Mouse (Mus musculus): ENCODE data around the gene Nkap. TPM values are rescaled to one million over a fixed set of nuclear protein-coding genes. Genes with fewer than 3 reads are reported as not detected.
"Not testable (repeated sequence)": the region's sequence is repeated elsewhere in the genome, so short reads cannot be mapped to it uniquely, and the experiment has no call there.

The Nkap gene
- polyA plus RNA-seq, 1 experiment, result 3.2 TPM

- Histone ChIP-seq H3K27me3 (ENCODE audit: control insufficient read depth, insufficient read depth, insufficient read length) (no peaks in the 10 kb centered on the region), H3K79me2 (ENCODE audit: control insufficient read depth, insufficient read depth) (no peaks in the 10 kb centered on the region), H3K4me3 (ENCODE audit: insufficient read depth, poor library complexity, severe bottlenecking) (no peak overlapping the region), H3K36me3 (ENCODE audit: control insufficient read depth, insufficient read depth) (no peaks in the 10 kb centered on the region), H3ac (ENCODE audit: control insufficient read depth, insufficient read length, low read depth) (no peak overlapping the region), H3K79me3 (ENCODE audit: low read depth) (no peaks in the 10 kb centered on the region)
- TF ChIP-seq FOSL1 (IDR thresholded peaks at IDR 0.05; ENCODE audit: insufficient read depth, low read length, poor library complexity, severe bottlenecking) (no peak), USF1 (IDR thresholded peaks at IDR 0.05; ENCODE audit: low read depth) (no peak), CEBPB (IDR thresholded peaks at IDR 0.05; ENCODE audit: low read depth) (no peak), CTCF (IDR thresholded peaks at IDR 0.05; ENCODE audit: control insufficient read depth, insufficient read depth, insufficient read length) (no peak), MYOD1 (IDR thresholded peaks at IDR 0.05; ENCODE audit: control insufficient read depth, insufficient read length, low read depth) (no peak)
Observed at GRCm38 (mm10) chrX:37157839-37158238, 31.2 kb downstream of the Nkap start.

- Histone ChIP-seq H3K4me3 (ENCODE audit: insufficient read depth, poor library complexity, severe bottlenecking) (no peak overlapping the region), H3K79me3 (ENCODE audit: low read depth) (no peaks in the 10 kb centered on the region), H3K36me3 (ENCODE audit: control insufficient read depth, insufficient read depth) (no peaks in the 10 kb centered on the region), H3K79me2 (ENCODE audit: control insufficient read depth, insufficient read depth) (no peaks in the 10 kb centered on the region), H3K27me3 (ENCODE audit: control insufficient read depth, insufficient read depth, insufficient read length) (no peaks in the 10 kb centered on the region), H3ac (ENCODE audit: control insufficient read depth, insufficient read length, low read depth) (no peak overlapping the region)
- TF ChIP-seq CEBPB (IDR thresholded peaks at IDR 0.05; ENCODE audit: low read depth) (no peak), MYOD1 (IDR thresholded peaks at IDR 0.05; ENCODE audit: control insufficient read depth, insufficient read length, low read depth) (no peak), MYOG (IDR thresholded peaks at IDR 0.05; ENCODE audit: control insufficient read depth, extremely low read depth, insufficient read length) (no peak), CTCF (IDR thresholded peaks at IDR 0.05; ENCODE audit: control insufficient read depth, insufficient read depth, insufficient read length) (no peak), MAX (IDR thresholded peaks at IDR 0.05) (no peak), FOSL1 (IDR thresholded peaks at IDR 0.05; ENCODE audit: insufficient read depth, low read length, poor library complexity, severe bottlenecking) (no peak), USF1 (IDR thresholded peaks at IDR 0.05; ENCODE audit: low read depth) (no peak)
Observed at GRCm38 (mm10) chrX:37161169-37161568, 34.6 kb downstream of the Nkap start.

- no peaks in the 10 kb centered on the region for H3K79me2 ChIP-seq (ENCODE audit: control insufficient read depth, insufficient read depth)
- TF ChIP-seq MYOG (IDR thresholded peaks at IDR 0.05; ENCODE audit: control insufficient read depth, extremely low read depth, insufficient read length) (no peak), MYOD1 (IDR thresholded peaks at IDR 0.05; ENCODE audit: control insufficient read depth, insufficient read length, low read depth) (no peak), FOSL1 (IDR thresholded peaks at IDR 0.05; ENCODE audit: insufficient read depth, low read length, poor library complexity, severe bottlenecking) (no peak), CEBPB (IDR thresholded peaks at IDR 0.05; ENCODE audit: low read depth) (no peak)
- no peak overlapping the region for H3ac ChIP-seq (ENCODE audit: control insufficient read depth, insufficient read length, low read depth)
- H3K79me3 ChIP-seq (ENCODE audit: low read depth), result no peaks in the 10 kb centered on the region
- H3K36me3 ChIP-seq (ENCODE audit: control insufficient read depth, insufficient read depth), result no peaks in the 10 kb centered on the region
- no peaks in the 10 kb centered on the region for H3K27me3 ChIP-seq (ENCODE audit: control insufficient read depth, insufficient read depth, insufficient read length)
- no peak overlapping the region for H3K4me3 ChIP-seq (ENCODE audit: insufficient read depth, poor library complexity, severe bottlenecking)
Observed at GRCm38 (mm10) chrX:37163115-37163514, 36.5 kb downstream of the Nkap start.

- Histone ChIP-seq H3ac (ENCODE audit: control insufficient read depth, insufficient read length, low read depth) (no peak overlapping the region), H3K36me3 (ENCODE audit: control insufficient read depth, insufficient read depth) (no peaks in the 10 kb centered on the region), H3K27me3 (ENCODE audit: control insufficient read depth, insufficient read depth, insufficient read length) (no peaks in the 10 kb centered on the region), H3K79me2 (ENCODE audit: control insufficient read depth, insufficient read depth) (no peaks in the 10 kb centered on the region), H3K4me3 (ENCODE audit: insufficient read depth, poor library complexity, severe bottlenecking) (no peak overlapping the region), H3K79me3 (ENCODE audit: low read depth) (no peaks in the 10 kb centered on the region)
- no peak for TF ChIP-seq FOSL1 (IDR thresholded peaks at IDR 0.05; ENCODE audit: insufficient read depth, low read length, poor library complexity, severe bottlenecking)
- no peak for TF ChIP-seq MAX (IDR thresholded peaks at IDR 0.05)
- no peak for TF ChIP-seq MYOD1 (IDR thresholded peaks at IDR 0.05; ENCODE audit: control insufficient read depth, insufficient read length, low read depth)
- TF ChIP-seq MYOG (IDR thresholded peaks at IDR 0.05; ENCODE audit: control insufficient read depth, extremely low read depth, insufficient read length), result no peak
- TF ChIP-seq CTCF (IDR thresholded peaks at IDR 0.05; ENCODE audit: control insufficient read depth, insufficient read depth, insufficient read length), result no peak
Observed at GRCm38 (mm10) chrX:37167085-37167484, 40.5 kb downstream of the Nkap start.

- Histone ChIP-seq H3K27me3 (ENCODE audit: control insufficient read depth, insufficient read depth, insufficient read length) (no peaks in the 10 kb centered on the region), H3K4me3 (ENCODE audit: insufficient read depth, poor library complexity, severe bottlenecking) (no peak within 1 kb of the TSS), H3ac (ENCODE audit: control insufficient read depth, insufficient read length, low read depth) (no peak within 1 kb of the TSS), H3K36me3 (ENCODE audit: control insufficient read depth, insufficient read depth) (no peaks in the 10 kb centered on the region), H3K79me2 (ENCODE audit: control insufficient read depth, insufficient read depth) (no peaks in the 10 kb centered on the region), H3K79me3 (ENCODE audit: low read depth) (no peaks in the 10 kb centered on the region)
- TF ChIP-seq USF1 (IDR thresholded peaks at IDR 0.05; ENCODE audit: low read depth) (no peak), CTCF (IDR thresholded peaks at IDR 0.05; ENCODE audit: control insufficient read depth, insufficient read depth, insufficient read length) (no peak), MYOG (IDR thresholded peaks at IDR 0.05; ENCODE audit: control insufficient read depth, extremely low read depth, insufficient read length) (no peak), FOSL1 (IDR thresholded peaks at IDR 0.05; ENCODE audit: insufficient read depth, low read length, poor library complexity, severe bottlenecking) (no peak), MAX (IDR thresholded peaks at IDR 0.05) (no peak), MYOD1 (IDR thresholded peaks at IDR 0.05; ENCODE audit: control insufficient read depth, insufficient read length, low read depth) (no peak), CEBPB (IDR thresholded peaks at IDR 0.05; ENCODE audit: low read depth) (no peak)
Observed at GRCm38 (mm10) chrX:37168742-37169141, 42.1 kb downstream of the Nkap start, which contains the start of gene Akap14. Gene Akap14, minus strand, starts transcription at chrX:37168842.

GRCm38 (mm10) chrX:37184401-37184800 is 57.8 kb downstream of the Nkap start:
- H3ac ChIP-seq (ENCODE audit: control insufficient read depth, insufficient read length, low read depth); H3K79me3 ChIP-seq (ENCODE audit: low read depth); H3K27me3 ChIP-seq (ENCODE audit: control insufficient read depth, insufficient read depth, insufficient read length); H3K79me2 ChIP-seq (ENCODE audit: control insufficient read depth, insufficient read depth); H3K36me3 ChIP-seq (ENCODE audit: control insufficient read depth, insufficient read depth); H3K4me3 ChIP-seq (ENCODE audit: insufficient read depth, poor library complexity, severe bottlenecking): not testable (repeated sequence)
